Mouse (Mus musculus) left cerebral cortex, adult 2 months (tissue): ENCODE measurements around the gene Mllt10. TPM values are rescaled to one million over a fixed set of nuclear protein-coding genes. Genes with fewer than 3 reads are reported as not detected.
A peak's percentile ranks its signal among the peaks of the same experiment; 100 is the strongest.

Experiments used
- DNase-seq, 2 experiments: peaks; one replicate each; pipeline ENCODE4 v3.0.0; 2021 to 2022; ENCODE audit warnings: low spot score in 2 of 2, mixed read lengths in 1 of 2; ENCODE audit errors: extremely low spot score in 1 of 2
- H3K27ac ChIP-seq: fragments of 200-600 bp; 2 replicates; pipeline ENCODE4 v1.8.1; 2022
- H3K4me3 ChIP-seq: fragments of 200-600 bp; 2 replicates; pipeline ENCODE4 v1.8.1; 2022
- CTCF ChIP-seq: fragments of 200-600 bp; IDR thresholded peaks from 2 replicates; pipeline ENCODE4 v1.8.1; 2022; ENCODE audit warnings: antibody characterized with exemption, mild to moderate bottlenecking, moderate library complexity
- intact Hi-C: fragments of 180-260 bp; cut with DNase I; formaldehyde crosslinking; loops from one replicate; pipeline ENCODE4 v1.15.1; 2025
- total RNA-seq, 2 experiments: library from RNA; stranded (reverse); gene quantifications; 2 replicates each; pipeline ENCODE4 v1.2.3; 2021

Gene Mllt10
- total RNA-seq, 2 experiments from 2014 or later, result 51.6 to 52.1 TPM

DNA sequence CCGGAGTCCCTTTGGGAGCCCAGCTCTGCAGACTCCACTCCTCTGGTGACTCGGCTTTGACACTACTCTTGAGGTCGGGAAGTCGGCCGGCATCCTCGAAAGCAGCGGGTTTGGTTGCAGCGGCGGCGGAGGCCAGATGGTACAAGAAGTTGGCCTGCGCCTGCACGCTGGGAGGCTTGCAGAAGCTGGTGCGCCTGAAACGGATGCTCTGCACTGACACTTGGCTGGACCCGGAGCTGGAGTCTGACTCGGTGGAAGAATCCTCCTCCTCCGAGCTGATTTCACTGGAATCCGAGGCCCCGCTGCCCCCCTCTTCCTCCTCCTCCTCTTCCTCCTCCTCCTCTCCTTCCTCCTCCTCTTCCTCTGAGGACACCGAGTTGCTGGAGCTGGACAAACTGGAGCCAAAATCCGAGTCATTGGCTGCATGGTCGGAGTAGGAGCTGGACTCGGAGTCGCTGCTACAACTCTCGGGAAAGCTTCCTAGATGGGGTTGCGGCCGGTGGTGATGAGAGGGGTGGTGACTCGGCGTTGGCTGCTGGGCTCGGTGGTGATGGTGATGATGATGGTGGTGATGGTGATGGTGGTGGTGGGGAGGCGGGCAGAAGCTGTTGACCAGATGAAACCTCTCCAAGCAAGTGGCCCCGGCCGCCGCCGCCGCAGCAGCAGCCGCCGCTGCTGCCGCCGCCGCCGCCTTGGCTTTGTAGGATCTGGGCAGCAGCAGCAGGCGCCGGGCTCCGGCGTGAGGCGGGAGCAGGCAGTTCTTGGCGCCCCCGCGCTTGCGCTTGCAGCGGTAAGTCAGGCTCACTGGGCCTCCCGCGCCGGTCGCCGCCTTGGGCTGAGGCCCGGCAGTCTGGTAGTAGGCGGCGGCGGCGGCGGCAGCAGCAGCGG lies 8.0 kb upstream of the Mllt10 start:
- H3K27ac ChIP-seq, result peak overlapping the region; percentile 98
- intact Hi-C loops, result loop anchor here (1.0 to 5.0 kb wide), 3 partner anchors 16 to 645 kb away; partner anchors contain the start of genes Nebl and Spag6
- H3K4me3 ChIP-seq, result peak overlapping the region; percentile 63
- TF ChIP-seq CTCF, result no peak
- peak; percentile 73 to 76 for DNase-seq

DNA sequence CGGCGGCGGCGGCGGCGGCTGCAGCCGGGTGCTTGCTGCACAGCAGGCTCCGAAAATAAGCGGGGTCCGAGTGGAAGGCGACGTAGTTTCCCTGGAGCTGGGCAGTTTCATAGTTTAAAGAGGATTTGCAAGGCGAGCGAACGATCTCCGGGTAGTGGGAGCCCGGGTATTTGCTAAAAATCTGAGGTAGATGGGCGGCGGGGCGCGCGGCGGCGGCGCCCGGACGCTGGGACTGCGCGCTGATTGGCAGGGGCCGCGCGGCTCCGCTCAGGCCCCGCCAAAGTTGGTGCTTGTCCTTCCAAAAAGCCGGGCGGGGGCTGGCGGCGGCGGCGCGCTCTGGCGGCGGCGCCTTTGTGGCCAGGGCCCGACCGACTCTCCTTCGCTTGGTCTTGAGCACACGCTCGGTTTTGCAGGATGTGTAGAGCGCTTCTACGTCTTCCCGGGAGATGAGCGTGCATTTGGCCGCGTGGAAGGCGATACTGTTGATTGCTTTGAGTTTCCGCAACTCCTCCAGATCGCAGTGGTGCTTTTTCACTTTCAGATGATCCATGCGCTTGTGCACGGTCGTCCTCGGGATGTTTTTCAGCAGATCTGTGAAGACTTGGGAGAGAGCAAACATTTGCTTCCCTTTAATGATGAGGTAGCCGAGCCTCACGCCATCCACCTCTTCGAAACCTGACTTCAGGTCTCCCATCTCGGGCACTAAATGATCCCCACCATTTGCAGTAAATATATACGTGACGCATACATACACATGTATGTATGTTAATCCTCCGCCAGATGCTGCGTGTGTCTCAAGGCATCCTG lies 7.2 kb upstream of the Mllt10 start:
- Histone ChIP-seq H3K4me3 (peak overlapping the region; percentile 63), H3K27ac (peak overlapping the region; percentile 98)
- TF ChIP-seq CTCF, result no peak
- peak; percentile 69 to 74 for DNase-seq
- intact Hi-C loops, result loop anchor here (1.0 to 5.0 kb wide), 3 partner anchors 17 to 644 kb away; partner anchors contain the start of genes Nebl and Spag6

DNA sequence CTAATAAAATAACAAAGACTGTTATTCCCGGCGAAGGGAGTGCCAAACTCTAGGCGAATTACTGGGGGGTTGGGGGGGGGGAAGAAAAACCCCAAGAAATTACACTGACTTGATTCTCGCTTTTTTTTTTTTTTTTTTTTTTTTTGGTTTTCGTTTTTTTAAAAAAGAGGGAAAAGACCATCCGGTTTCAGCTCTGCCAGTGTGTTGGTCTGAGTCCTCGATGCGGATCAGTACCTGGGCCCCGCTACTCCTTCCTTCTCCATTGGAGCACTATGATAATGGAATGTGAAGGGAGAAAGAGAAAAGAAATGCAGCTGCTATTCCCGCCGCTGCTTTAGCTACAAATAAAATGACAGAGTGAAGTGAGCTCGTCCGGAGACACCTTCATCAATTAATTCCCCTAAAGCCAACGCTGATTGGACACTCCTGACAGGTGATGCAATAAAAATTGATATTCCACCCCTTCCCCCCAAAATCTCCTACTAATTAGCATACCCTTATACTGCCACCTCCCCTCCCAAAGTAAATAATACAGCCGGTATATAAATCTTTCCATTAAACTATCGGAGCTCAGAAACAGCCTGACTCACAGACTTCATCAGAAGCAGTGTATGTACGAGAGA lies 6.5 kb upstream of the Mllt10 start, which contains the start of gene Skida1:
Gene Skida1 (minus strand): TSS at position 599 of the 623 bp plus-strand sequence.
- Histone ChIP-seq H3K4me3 (peak within 1 kb of the TSS; percentile 63), H3K27ac (peak within 1 kb of the TSS; percentile 98)
- no peak for TF ChIP-seq CTCF
- intact Hi-C loops, result loop anchor here (5.0 kb wide), 2 partner anchors 316 to 644 kb away; partner anchors contain the start of genes Nebl and Spag6
- DNase-seq, result no peak

DNA sequence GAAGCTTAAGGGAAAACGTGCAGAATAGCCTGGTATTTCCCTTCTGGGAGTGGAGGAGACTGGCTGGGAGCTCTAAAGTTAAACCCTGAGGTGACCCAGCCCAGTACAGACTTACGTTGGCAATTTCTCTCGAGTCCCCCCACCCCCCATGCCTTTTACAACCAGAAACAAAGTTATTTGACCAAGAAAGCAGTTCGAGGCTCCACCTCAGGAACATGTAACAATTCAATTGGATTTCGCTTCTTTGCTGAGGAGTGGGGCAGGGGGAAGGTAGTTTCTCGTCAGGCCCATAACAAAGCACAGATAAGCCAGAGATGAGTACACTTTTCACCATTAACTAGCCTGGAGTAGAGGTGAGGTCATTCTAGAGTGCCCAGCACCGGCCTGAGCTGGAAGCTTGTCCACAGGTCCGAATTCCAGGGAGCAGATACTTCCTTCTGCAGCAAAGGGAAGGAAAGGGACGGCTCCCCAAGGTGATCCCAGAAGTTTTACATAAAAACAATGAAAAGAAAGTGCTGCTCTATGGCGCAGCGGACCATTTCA lies 5.7 kb upstream of the Mllt10 start:
- no peak for DNase-seq
- Histone ChIP-seq H3K27ac (peak overlapping the region; percentile 0; the same call in 1 of the 2 replicates), H3K4me3 (no peak overlapping the region)
- intact Hi-C loops, result loop anchor here (5.0 kb wide), 2 partner anchors 317 to 643 kb away; partner anchors contain the start of genes Nebl and Spag6
- TF ChIP-seq CTCF, result no peak

DNA sequence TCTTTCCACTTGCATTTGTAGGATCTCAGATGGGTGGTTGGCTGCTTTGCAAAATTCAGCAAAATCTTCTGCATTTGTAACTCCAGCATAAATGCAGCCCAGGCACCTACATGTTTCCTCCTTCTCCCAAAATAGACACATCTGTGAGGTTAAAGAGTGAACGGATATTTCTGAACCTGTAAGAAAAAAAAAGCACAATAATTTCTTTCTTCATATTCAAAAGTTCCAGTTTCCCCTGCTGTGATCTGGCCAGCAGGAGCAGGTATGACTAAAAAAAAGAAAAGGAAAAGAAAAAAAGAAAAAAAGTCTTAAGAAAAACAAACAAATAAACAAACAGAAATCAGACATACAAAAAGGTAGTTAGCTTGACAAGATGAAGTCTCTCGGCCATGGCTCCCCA lies 5.0 kb upstream of the Mllt10 start:
- 0 out of 2 replicates have a peak overlapping the region, but pooled peaks have one; percentile 0 for H3K27ac ChIP-seq
- no peak for DNase-seq
- H3K4me3 ChIP-seq, result no peak overlapping the region
- TF ChIP-seq CTCF, result no peak
- intact Hi-C loops, result loop anchor here (10.0 kb wide), 1 partner anchor 945 kb away; the partner anchor contains the start of genes 4930426L09Rik and Pip4k2a

DNA sequence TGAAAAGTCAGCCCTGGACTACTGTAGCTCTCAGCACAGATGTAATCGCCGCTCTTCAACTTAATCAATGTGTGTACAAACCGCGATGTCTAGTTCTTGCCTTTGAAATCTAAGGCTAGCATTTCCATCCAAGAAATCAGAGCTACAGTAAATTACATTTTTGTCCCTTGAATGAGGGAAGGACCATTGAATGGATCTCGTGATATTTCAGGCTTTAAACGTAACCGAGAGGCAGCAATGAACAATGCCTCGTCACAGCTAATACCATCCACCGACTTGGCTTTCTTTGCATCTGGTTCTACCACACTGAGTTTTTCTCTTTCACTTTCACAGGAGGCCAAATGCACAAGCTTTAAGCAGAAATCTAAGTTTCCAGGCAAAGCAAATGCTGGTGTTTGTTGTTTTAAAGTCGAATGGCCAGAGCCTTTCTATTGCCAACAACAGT lies 4.5 kb upstream of the Mllt10 start:
- peak overlapping the region; percentile 53; the same call in 1 of the 2 replicates for H3K27ac ChIP-seq
- H3K4me3 ChIP-seq, result peak overlapping the region; percentile 27; the same call in 1 of the 2 replicates

DNA sequence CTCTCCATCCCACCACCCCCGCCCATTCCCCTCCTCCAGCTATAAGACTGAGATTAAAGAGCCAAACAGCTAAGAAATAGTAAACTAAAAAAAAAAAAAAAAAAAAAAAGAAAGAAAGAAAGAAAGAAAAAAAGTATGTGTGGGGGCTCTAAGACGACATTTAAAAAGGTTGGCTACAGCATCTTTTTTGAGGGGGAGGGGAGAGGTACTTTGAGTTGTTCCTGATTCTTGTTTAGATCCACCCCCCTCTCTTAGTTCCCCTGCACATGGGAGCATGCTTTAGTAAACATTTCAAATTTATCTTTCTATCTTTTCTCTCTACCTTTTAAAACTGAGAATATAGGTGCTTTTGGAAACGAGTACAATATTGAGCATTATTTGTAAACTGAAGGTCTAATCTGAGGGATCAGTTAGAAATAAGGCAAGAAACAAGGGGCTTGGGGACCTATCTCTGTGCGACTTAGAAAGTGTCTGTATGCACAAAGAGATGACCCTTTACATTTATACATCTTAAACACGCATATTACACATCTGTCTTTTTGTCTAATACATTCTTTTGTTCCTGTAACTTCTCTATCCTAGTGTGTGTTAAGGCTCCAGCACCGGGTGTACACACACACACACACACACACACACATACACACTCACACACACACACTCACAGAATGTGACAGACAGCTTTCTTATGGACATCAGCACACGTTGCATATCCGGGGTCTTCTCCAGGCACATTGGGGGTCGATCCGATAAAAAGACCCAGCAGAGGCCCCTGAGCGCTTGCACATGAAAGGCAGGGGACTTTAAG lies 3.8 kb upstream of the Mllt10 start:
- no peak overlapping the region; the same call in 1 of the 2 replicates for H3K27ac ChIP-seq
- intact Hi-C loops, result loop anchor here (10.0 kb wide), 1 partner anchor 944 kb away; the partner anchor contains the start of genes 4930426L09Rik and Pip4k2a
- H3K4me3 ChIP-seq, result no peak overlapping the region

More for the DNA sequence above, 4.5 kb upstream of the Mllt10 start:
- TF ChIP-seq CTCF, result no peak
- no peak for DNase-seq
- intact Hi-C loops, result loop anchor here (10.0 kb wide), 1 partner anchor 944 kb away; the partner anchor contains the start of genes 4930426L09Rik and Pip4k2a

DNA sequence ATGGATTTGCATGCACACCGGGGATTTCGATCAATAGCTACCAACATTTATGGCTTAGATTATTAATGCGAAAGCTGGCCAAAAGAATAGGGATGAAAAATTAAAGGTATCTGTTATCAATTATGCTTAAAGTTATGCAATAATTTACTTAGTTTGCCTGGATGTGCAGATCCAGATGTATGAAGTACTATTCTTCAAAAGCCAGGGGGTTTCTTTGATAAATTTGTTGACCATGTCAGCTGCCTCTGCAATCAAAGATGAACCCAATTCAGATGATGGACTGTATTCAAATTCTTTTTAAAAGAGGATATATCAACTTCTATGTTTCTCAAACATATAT lies 3.2 kb upstream of the Mllt10 start:
- TF ChIP-seq CTCF, result no peak
- no peak for DNase-seq
- intact Hi-C loops, result loop anchor here (10.0 kb wide), 1 partner anchor 943 kb away; the partner anchor contains the start of genes 4930426L09Rik and Pip4k2a
- Histone ChIP-seq H3K4me3 (no peak overlapping the region), H3K27ac (no peak overlapping the region)

More for the DNA sequence above, 3.8 kb upstream of the Mllt10 start:
- TF ChIP-seq CTCF, result no peak
- no peak for DNase-seq

DNA sequence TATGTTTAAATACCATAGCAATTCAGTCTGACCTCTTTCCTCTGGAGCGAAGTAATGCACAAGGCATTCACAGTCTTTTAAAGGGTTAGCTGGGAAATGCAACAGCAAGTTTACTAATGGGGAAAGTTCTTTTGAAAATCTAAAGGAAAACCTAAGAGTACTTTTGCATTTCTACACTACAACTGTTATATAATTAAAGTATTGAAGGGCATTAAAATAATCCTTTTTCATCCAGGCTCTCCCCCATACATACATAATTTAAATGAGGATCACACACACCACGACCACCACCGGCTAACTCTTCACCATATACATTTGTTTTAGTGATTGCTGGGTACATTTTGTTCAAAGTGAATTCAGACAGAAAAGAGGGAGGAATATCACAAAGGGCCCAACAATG lies 2.5 kb upstream of the Mllt10 start:
- Histone ChIP-seq H3K27ac (no peak overlapping the region), H3K4me3 (no peak overlapping the region)
- intact Hi-C loops, result loop anchor here (10.0 kb wide), 1 partner anchor 942 kb away; the partner anchor contains the start of genes 4930426L09Rik and Pip4k2a
- no peak for TF ChIP-seq CTCF
- no peak for DNase-seq
